Mouse (Mus musculus) heart, postnatal 0 days (tissue): Measurements from ENCODE around the gene Map2k1.

ENCODE experiments used
- CTCF ChIP-seq: IDR thresholded peaks from 2 replicates; pipeline ENCODE4 v1.5.1; 2016; ENCODE audit warnings: antibody characterized with exemption, control low read depth, low read depth
- EP300 ChIP-seq: IDR thresholded peaks from 2 replicates; pipeline ENCODE4 v1.6.1; 2016; ENCODE audit warnings: antibody characterized with exemption, low read depth

GRCm38 (mm10) chr9:64198068-64198762 is 55.2 kb downstream of the Map2k1 start:
- no peak for TF ChIP-seq CTCF
- no peak for TF ChIP-seq EP300
